Mouse (Mus musculus): ENCODE measurements around the gene Arih2.

GRCm38 (mm10) chr9:108635415-108635814, 13.8 kb downstream of the Arih2 start:
- TF ChIP-seq CTCF (IDR thresholded peaks at IDR 0.05; ENCODE audit: control insufficient read depth, insufficient read depth, low read length) (no peak), POLR2A (IDR thresholded peaks at IDR 0.05; ENCODE audit: borderline replicate concordance, control insufficient read depth, low read depth, low read length) (no peak)

Measured in bone marrow, adult 2 months (tissue).